Mouse (Mus musculus) lung, adult 2 months (tissue): Measurements from ENCODE around the gene Rpl23. TPM values are rescaled to one million over a fixed set of nuclear protein-coding genes. Genes with fewer than 3 reads are reported as not detected.

ENCODE experiments used
- DNase-seq: peaks from one replicate; pipeline ENCODE4 v3.0.0; 2022
- H3K4me1 ChIP-seq: fragments of 200-500 bp; 2 replicates; pipeline ENCODE4 v1.6.1; 2011; ENCODE audit warnings: low read length; ENCODE audit not compliant: control insufficient read depth, insufficient read depth
- H3K4me3 ChIP-seq: fragments of 200-500 bp; replicated peaks from 2 replicates; pipeline ENCODE3; 2011; ENCODE audit warnings: low read depth, mild to moderate bottlenecking, control low read depth, low read length; ENCODE audit errors: extremely low read depth
- CTCF ChIP-seq: fragments of 200-500 bp; IDR thresholded peaks from 2 replicates; pipeline ENCODE4 v1.5.1; 2011; ENCODE audit warnings: mild to moderate bottlenecking, low read length, control low read depth; ENCODE audit not compliant: insufficient read depth
- POLR2A ChIP-seq: fragments of 200-500 bp; IDR thresholded peaks from 2 replicates; pipeline ENCODE4 v1.6.1; 2011; ENCODE audit warnings: low read depth, mild to moderate bottlenecking, control low read depth, low read length, borderline replicate concordance; ENCODE audit errors: extremely low read depth
- WGBS: fragments of 180-500 bp; shearing (Covaris S2); methylation state at CpG from one replicate; pipeline ENCODE4 v1.1.7; 2018; 5-methylcytosine and 5-hydroxymethylcytosine counted together
- polyA plus RNA-seq: library from polyadenylated mRNA; depleted of rRNA; stranded (reverse); fragments of >200 nt; gene quantifications from 2 replicates; pipeline ENCODE4 v1.2.3, GENCODE M21; 2012

Rpl23 gene
- polyA plus RNA-seq, 1 experiment: 95.5 TPM

- 36% methylated on average over 5 of the region's 5 CpGs for WGBS
Measured at GRCm38 (mm10) chr11:97808621-97809234, 26.5 kb upstream of the Rpl23 start.

GRCm38 (mm10) chr11:97808093-97808492 is 25.9 kb upstream of the Rpl23 start:
- TF ChIP-seq CTCF (no peak), POLR2A (no peak)
- no peak overlapping the region for H3K4me3 ChIP-seq
- DNase-seq: no peak
- H3K4me1 ChIP-seq: peaks cover 66% of the 10 kb centered on the region
- 21% methylated on average over 2 of the region's 2 CpGs for WGBS

More at GRCm38 (mm10) chr11:97808621-97809234, 26.5 kb upstream of the Rpl23 start:
- Histone ChIP-seq H3K4me3 (no peak overlapping the region), H3K4me1 (peaks cover 70% of the 10 kb centered on the region)
- no peak for DNase-seq
- TF ChIP-seq POLR2A (no peak), CTCF (no peak)

GRCm38 (mm10) chr11:97807626-97808025 is 25.4 kb upstream of the Rpl23 start:
- Histone ChIP-seq H3K4me3 (no peak overlapping the region), H3K4me1 (peaks cover 63% of the 10 kb centered on the region)
- WGBS: 31% methylated on average over 6 of the region's 6 CpGs
- no peak for TF ChIP-seq POLR2A
- no peak for TF ChIP-seq CTCF
- no peak for DNase-seq

GRCm38 (mm10) chr11:97806613-97806964 is 24.4 kb upstream of the Rpl23 start:
- WGBS: 45% methylated on average over 7 of the region's 7 CpGs
- Histone ChIP-seq H3K4me1 (peaks cover 65% of the 10 kb centered on the region), H3K4me3 (no peak overlapping the region)
- TF ChIP-seq CTCF (no peak), POLR2A (no peak)
- no peak for DNase-seq

- no peak overlapping the region for H3K4me3 ChIP-seq
- WGBS: 25% methylated on average over 15 of the region's 15 CpGs
- H3K4me1 ChIP-seq: peaks cover 64% of the 10 kb centered on the region
- no peak for TF ChIP-seq POLR2A
- TF ChIP-seq CTCF: no peak
- no peak for DNase-seq
Measured at GRCm38 (mm10) chr11:97805662-97806612, 23.7 kb upstream of the Rpl23 start.

GRCm38 (mm10) chr11:97804841-97805661 is 22.8 kb upstream of the Rpl23 start:
- DNase-seq: no peak
- WGBS: 18% methylated on average over 9 of the region's 9 CpGs
- Histone ChIP-seq H3K4me3 (no peak overlapping the region), H3K4me1 (peaks cover 59% of the 10 kb centered on the region)
- TF ChIP-seq POLR2A (no peak), CTCF (no peak)

GRCm38 (mm10) chr11:97803847-97804246 is 21.6 kb upstream of the Rpl23 start:
- H3K4me1 ChIP-seq: peaks cover 48% of the 10 kb centered on the region
- no peak for TF ChIP-seq POLR2A
- no peak for TF ChIP-seq CTCF
- DNase-seq: no peak
- no peak overlapping the region for H3K4me3 ChIP-seq
- 44% methylated on average over 5 of the region's 5 CpGs for WGBS

- DNase-seq: no peak
- WGBS: 43% methylated on average over 6 of the region's 6 CpGs
- TF ChIP-seq POLR2A: no peak
- no peak for TF ChIP-seq CTCF
- Histone ChIP-seq H3K4me3 (no peak overlapping the region), H3K4me1 (peaks cover 35% of the 10 kb centered on the region)
Measured at GRCm38 (mm10) chr11:97802495-97802894, 20.3 kb upstream of the Rpl23 start.

GRCm38 (mm10) chr11:97802194-97802470 is 19.9 kb upstream of the Rpl23 start:
- WGBS: 13% methylated on average over 1 of the region's 1 CpGs
- Histone ChIP-seq H3K4me3 (no peak overlapping the region), H3K4me1 (peaks cover 35% of the 10 kb centered on the region)
- no peak for TF ChIP-seq POLR2A
- no peak for TF ChIP-seq CTCF
- no peak for DNase-seq
